17 mouse cellular contexts compared by ENCODE assay signal in the genomic region with DNA sequence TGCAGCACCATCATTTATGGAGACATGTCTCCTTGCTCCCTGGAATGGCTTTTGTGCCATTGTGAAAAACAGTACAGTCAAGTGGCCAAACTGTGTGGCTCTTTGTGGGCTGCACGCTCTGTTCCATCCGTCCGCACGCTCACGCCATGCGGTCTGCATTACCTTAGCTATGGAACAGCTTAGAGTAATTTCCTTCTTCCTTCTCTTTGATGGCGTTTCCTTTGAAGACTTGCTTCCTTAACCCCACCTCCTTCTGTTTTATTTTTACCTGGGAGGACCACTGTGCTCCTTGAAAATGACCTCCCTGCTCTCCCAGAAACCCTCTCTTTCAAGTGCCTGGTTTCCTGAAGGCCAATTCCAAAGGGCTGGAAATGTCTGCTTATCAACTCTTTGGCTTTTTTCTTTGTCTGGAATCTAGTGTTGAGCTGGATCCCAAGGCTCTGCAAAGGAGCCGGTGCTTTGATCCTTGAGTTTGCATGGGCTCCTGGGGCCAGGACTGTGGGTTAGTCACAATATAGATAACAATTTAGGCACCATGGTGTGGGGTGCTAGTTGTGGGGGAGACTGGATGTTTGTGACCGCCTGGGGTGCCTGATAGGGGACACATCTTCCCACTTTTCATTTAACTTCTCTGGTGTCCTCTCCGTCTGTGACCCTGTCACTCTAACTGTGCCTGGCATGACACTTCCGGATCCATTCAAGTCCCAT.
DNase-seq lines count a peak whose midpoint lies in the region; ATAC-seq and TF ChIP-seq lines count a peak whose summit lies in the region.
"Had no signal": no experiment of that assay in that cellular context is flagged by ENCODE, and none has a peak within 500 bp of the region (broad histone marks: within the 10 kb centered on the region; RNA-seq: fewer than 3 reads in every experiment).

No protein-coding gene starts in this region.

- WGBS in heart, embryonic 10.5 days = 52% methylated on average over 11 of the region's 11 CpGs
- WGBS in heart, adult 2 months = 56% methylated on average over 11 of the region's 11 CpGs
- WGBS in lung, embryonic 16.5 days = 47% methylated on average over 11 of the region's 11 CpGs
- 32% methylated on average over 11 of the region's 11 CpGs for WGBS in limb, embryonic 10.5 days
- WGBS in hindbrain, embryonic 13.5 days = 73% methylated on average over 11 of the region's 11 CpGs
- WGBS in intestine, embryonic 16.5 days = 80% methylated on average over 11 of the region's 11 CpGs

- H3K4me3 ChIP-seq in heart, embryonic 10.5 days = no peak overlapping the region
- no peak overlapping the region for H3K4me3 ChIP-seq in heart, adult 2 months
- no peak overlapping the region for H3K4me3 ChIP-seq in lung, embryonic 16.5 days (ENCODE audit: low read length)
- 0 out of 2 replicates have a peak overlapping the region, but pooled peaks have one; percentile 13 for H3K4me3 ChIP-seq in limb, embryonic 10.5 days
- no peak overlapping the region for H3K4me3 ChIP-seq in hindbrain, embryonic 13.5 days
- H3K4me3 ChIP-seq in intestine, embryonic 16.5 days (ENCODE audit: low read length) = no peak overlapping the region
- H3K4me3 ChIP-seq: forebrain, embryonic 13.5 days; limb, embryonic 15.5 days; midbrain, embryonic 15.5 days had no signal

- TF ChIP-seq CTCF in heart, adult 2 months (IDR thresholded peaks at IDR 0.05) = no peak

- no peak for DNase-seq in heart, embryonic 10.5 days (ENCODE audit: low spot score)
- no peak for DNase-seq in heart, adult 2 months
- DNase-seq in lung, postnatal 4 days = no peak
- DNase-seq in ZHBTc4 (ENCODE audit: low read depth, low spot score) = peak; percentile 88
- DNase-seq in limb, embryonic 10.5 days (ENCODE audit: low spot score) = peak; percentile 63
- DNase-seq: adrenal gland, postnatal 36 days; B cell, adult 2 months; cerebellum, adult 9-10 months; lung, adult 18-20 months; right cerebral cortex, postnatal 4 days; thymus, adult 18-20 months had no signal

- peaks cover 5% of the 10 kb centered on the region for H3K79me2 ChIP-seq in heart, adult 2 months (replicated peaks; ENCODE audit: control insufficient read depth, insufficient read depth, low read length)

- H3K27ac ChIP-seq in heart, embryonic 10.5 days = peak overlapping the region; percentile 44
- no peak overlapping the region for H3K27ac ChIP-seq in heart, adult 2 months
- H3K27ac ChIP-seq in lung, embryonic 16.5 days (ENCODE audit: low read length) = no peak overlapping the region
- H3K27ac ChIP-seq in limb, embryonic 10.5 days = peak overlapping the region; percentile 82
- H3K27ac ChIP-seq in hindbrain, embryonic 13.5 days = no peak overlapping the region
- H3K27ac ChIP-seq in intestine, embryonic 16.5 days (ENCODE audit: low read length) = no peak overlapping the region
- H3K27ac ChIP-seq: forebrain, embryonic 13.5 days; limb, embryonic 15.5 days; midbrain, embryonic 15.5 days had no signal

- no peak overlapping the region for H3K9ac ChIP-seq in heart, adult 2 months (ENCODE audit: low read depth, low read length)
- no peak overlapping the region for H3K9ac ChIP-seq in lung, embryonic 16.5 days (ENCODE audit: low read length)
- no peak overlapping the region for H3K9ac ChIP-seq in hindbrain, embryonic 13.5 days
- no peak overlapping the region for H3K9ac ChIP-seq in intestine, embryonic 16.5 days (ENCODE audit: low read depth, low read length)
- H3K9ac ChIP-seq: forebrain, embryonic 13.5 days; limb, embryonic 15.5 days; midbrain, embryonic 15.5 days had no signal

- no peaks in the 10 kb centered on the region for H3K27me3 ChIP-seq in heart, embryonic 10.5 days (ENCODE audit: insufficient read depth, poor library complexity, severe bottlenecking)
- no peaks in the 10 kb centered on the region for H3K27me3 ChIP-seq in heart, adult 2 months (ENCODE audit: control insufficient read depth, insufficient read depth, low read length)
- no peaks in the 10 kb centered on the region for H3K27me3 ChIP-seq in lung, embryonic 16.5 days (ENCODE audit: control insufficient read depth, insufficient read depth, low read depth, low read length)
- no peaks in the 10 kb centered on the region for H3K27me3 ChIP-seq in limb, embryonic 10.5 days (ENCODE audit: low read depth, poor library complexity, severe bottlenecking)
- no peaks in the 10 kb centered on the region for H3K27me3 ChIP-seq in hindbrain, embryonic 13.5 days
- no peaks in the 10 kb centered on the region for H3K27me3 ChIP-seq in intestine, embryonic 16.5 days (replicated peaks; ENCODE audit: control insufficient read depth, insufficient read depth, low read length)
- H3K27me3 ChIP-seq: forebrain, embryonic 13.5 days; limb, embryonic 15.5 days; midbrain, embryonic 15.5 days had no signal

- no peaks in the 10 kb centered on the region for H3K9me3 ChIP-seq in heart, embryonic 10.5 days
- H3K9me3 ChIP-seq in lung, embryonic 16.5 days (ENCODE audit: control insufficient read depth, low read length) = no peaks in the 10 kb centered on the region
- no peaks in the 10 kb centered on the region for H3K9me3 ChIP-seq in limb, embryonic 10.5 days (replicated peaks)
- no peaks in the 10 kb centered on the region for H3K9me3 ChIP-seq in hindbrain, embryonic 13.5 days
- no peaks in the 10 kb centered on the region for H3K9me3 ChIP-seq in intestine, embryonic 16.5 days (ENCODE audit: control insufficient read depth, low read length)
- H3K9me3 ChIP-seq: forebrain, embryonic 13.5 days; limb, embryonic 15.5 days; midbrain, embryonic 15.5 days had no signal

- intact Hi-C loops in heart, adult 2 months (cut with DNase I) = no loop called here

- no peak for TF ChIP-seq POLR2A in heart, adult 2 months (IDR thresholded peaks at IDR 0.05; ENCODE audit: insufficient read depth, low read depth, low read length)

- TF ChIP-seq EP300 in heart, adult 2 months (IDR thresholded peaks at IDR 0.05; ENCODE audit: insufficient read depth, low read depth, low read length) = no peak

- no peaks in the 10 kb centered on the region for H3K36me3 ChIP-seq in heart, embryonic 10.5 days
- no peaks in the 10 kb centered on the region for H3K36me3 ChIP-seq in heart, adult 2 months (ENCODE audit: control insufficient read depth, insufficient read depth, low read length)
- H3K36me3 ChIP-seq in lung, embryonic 16.5 days (ENCODE audit: control insufficient read depth, insufficient read depth, low read length) = no peaks in the 10 kb centered on the region
- H3K36me3 ChIP-seq in limb, embryonic 10.5 days = no peaks in the 10 kb centered on the region
- H3K36me3 ChIP-seq in hindbrain, embryonic 13.5 days = no peaks in the 10 kb centered on the region
- H3K36me3 ChIP-seq in intestine, embryonic 16.5 days (ENCODE audit: control insufficient read depth, insufficient read depth, low read length) = no peaks in the 10 kb centered on the region
- H3K36me3 ChIP-seq: limb, embryonic 15.5 days; midbrain, embryonic 15.5 days had no signal

- ATAC-seq in lung, embryonic 16.5 days (ENCODE audit: low read depth) = peak; percentile 57; the same call in 1 of the 2 replicates
- ATAC-seq in hindbrain, embryonic 13.5 days (ENCODE audit: low FRiP score) = no peak
- ATAC-seq in intestine, embryonic 16.5 days = no peak
- ATAC-seq: forebrain, embryonic 13.5 days; midbrain, embryonic 15.5 days had no signal

- no peak overlapping the region for H3K4me2 ChIP-seq in lung, embryonic 16.5 days (ENCODE audit: low read depth, low read length)
- no peak overlapping the region for H3K4me2 ChIP-seq in hindbrain, embryonic 13.5 days
- H3K4me2 ChIP-seq in intestine, embryonic 16.5 days (ENCODE audit: low read depth, low read length) = no peak overlapping the region
- H3K4me2 ChIP-seq: forebrain, embryonic 13.5 days; limb, embryonic 15.5 days; midbrain, embryonic 15.5 days had no signal

- H3K4me1 ChIP-seq in heart, embryonic 10.5 days = peaks cover 46% of the 10 kb centered on the region
- peaks cover 14% of the 10 kb centered on the region for H3K4me1 ChIP-seq in heart, adult 2 months (ENCODE audit: control insufficient read depth, insufficient read depth, low read length)
- peaks cover 8% of the 10 kb centered on the region; the same call in 1 of the 2 replicates for H3K4me1 ChIP-seq in lung, embryonic 16.5 days (replicated peaks; ENCODE audit: control insufficient read depth, insufficient read depth, low read length)
- peaks cover 62% of the 10 kb centered on the region for H3K4me1 ChIP-seq in limb, embryonic 10.5 days
- H3K4me1 ChIP-seq in hindbrain, embryonic 13.5 days (replicated peaks) = peaks cover 23% of the 10 kb centered on the region
- no peaks in the 10 kb centered on the region for H3K4me1 ChIP-seq in intestine, embryonic 16.5 days (ENCODE audit: control insufficient read depth, insufficient read depth, low read length)

Comparison
In these comparisons a context has a peak if more than half of its experiments do, and no peak if none do; other contexts are left out.
1. H3K27ac ChIP-seq: peak in heart, embryonic 10.5 days (single experiment) and limb, embryonic 10.5 days (single experiment); none in heart, adult 2 months (single experiment), lung, embryonic 16.5 days (single experiment), hindbrain, embryonic 13.5 days (single experiment) and intestine, embryonic 16.5 days (single experiment).
2. DNase-seq: peak in ZHBTc4 (single experiment) and limb, embryonic 10.5 days (single experiment); none in heart, embryonic 10.5 days (single experiment), heart, adult 2 months (0 of 2) and lung, postnatal 4 days (0 of 2).